Mouse (Mus musculus) hindlimb bud, embryonic 11.5 days (tissue): ENCODE data around the gene Rgs9bp.

Experiments
- DNase-seq: peaks from one replicate; pipeline ENCODE4 v3.0.0-alpha.2; 2012; ENCODE audit warnings: low read depth, low spot score; ENCODE audit errors: extremely low spot score

The Rgs9bp gene

GRCm38 (mm10) chr7:35585191-35586054 lies at the start of gene Rgs9bp:
Gene Rgs9bp (minus strand): TSS chr7:35585582.
- DNase-seq, result peak; percentile 44

- no peak for DNase-seq
Measured at GRCm38 (mm10) chr7:35628496-35628895, 43.1 kb upstream of the Rgs9bp start.

- DNase-seq, result no peak
Measured at GRCm38 (mm10) chr7:35627371-35627770, 42.0 kb upstream of the Rgs9bp start.

- no peak for DNase-seq
Measured at GRCm38 (mm10) chr7:35626038-35626437, 40.7 kb upstream of the Rgs9bp start.

GRCm38 (mm10) chr7:35622626-35623025 lies 37.2 kb upstream of the Rgs9bp start:
- DNase-seq, result no peak

GRCm38 (mm10) chr7:35617513-35617912 lies 32.1 kb upstream of the Rgs9bp start:
- DNase-seq, result no peak

GRCm38 (mm10) chr7:35609245-35609644 lies 23.9 kb upstream of the Rgs9bp start:
- no peak for DNase-seq

- no peak for DNase-seq
Measured at GRCm38 (mm10) chr7:35606816-35607215, 21.4 kb upstream of the Rgs9bp start.

- no peak for DNase-seq
Measured at GRCm38 (mm10) chr7:35602766-35603165, 17.4 kb upstream of the Rgs9bp start.

- DNase-seq, result no peak
Measured at GRCm38 (mm10) chr7:35601106-35601505, 15.7 kb upstream of the Rgs9bp start.

GRCm38 (mm10) chr7:35600031-35600430 lies 14.6 kb upstream of the Rgs9bp start:
- no peak for DNase-seq

- DNase-seq, result no peak
Measured at GRCm38 (mm10) chr7:35599492-35599891, 14.1 kb upstream of the Rgs9bp start.

- no peak for DNase-seq
Measured at GRCm38 (mm10) chr7:35594311-35594710, 8.9 kb upstream of the Rgs9bp start.

- DNase-seq, result no peak
Measured at GRCm38 (mm10) chr7:35590731-35591191, 5.4 kb upstream of the Rgs9bp start.

- DNase-seq, result no peak
Measured at GRCm38 (mm10) chr7:35589485-35589884, 4.1 kb upstream of the Rgs9bp start.

GRCm38 (mm10) chr7:35588680-35589428 lies 3.5 kb upstream of the Rgs9bp start:
- DNase-seq, result no peak

- no peak for DNase-seq
Measured at GRCm38 (mm10) chr7:35587728-35588127, 2.3 kb upstream of the Rgs9bp start.

- no peak for DNase-seq
Measured at GRCm38 (mm10) chr7:35586906-35587445, 1.6 kb upstream of the Rgs9bp start.

- DNase-seq, result peak; percentile 97
Measured at GRCm38 (mm10) chr7:35586055-35586905, 898 bp upstream of the Rgs9bp start, which contains the start of gene Ankrd27. Gene Ankrd27 (plus strand): TSS chr7:35586244.

- DNase-seq, result no peak
Measured at GRCm38 (mm10) chr7:35584786-35585190, 594 bp downstream of the Rgs9bp start.
